Mouse (Mus musculus) myocyte (in vitro differentiated cells): Measurements from ENCODE around the gene Xrra1. TPM values are rescaled to one million over a fixed set of nuclear protein-coding genes. Genes with fewer than 3 reads are reported as not detected.
"Not testable (repeated sequence)": the region's sequence is repeated elsewhere in the genome, so short reads cannot be mapped to it uniquely, and the experiment has no call there.

ENCODE experiments used
- H3K27me3 ChIP-seq: one replicate; pipeline ENCODE4 v1.6.1; 2011; ENCODE audit not compliant: control insufficient read depth, insufficient read depth, insufficient read length
- H3K36me3 ChIP-seq: one replicate; pipeline ENCODE4 v1.6.1; 2011; ENCODE audit not compliant: control insufficient read depth, insufficient read depth
- H3K4me2 ChIP-seq: one replicate; pipeline ENCODE4 v1.6.1; 2011; ENCODE audit warnings: low read depth, control low read depth
- H3K4me3 ChIP-seq: one replicate; pipeline ENCODE4 v1.5.1; 2011; ENCODE audit warnings: mild to moderate bottlenecking, control low read depth, moderate library complexity
- H3K79me2 ChIP-seq: one replicate; pipeline ENCODE4 v1.6.1; 2011; ENCODE audit not compliant: control insufficient read depth, insufficient read depth
- H3ac ChIP-seq: one replicate; pipeline ENCODE4 v1.6.1; 2011; ENCODE audit not compliant: control insufficient read depth, insufficient read length
- CEBPB ChIP-seq: IDR thresholded peaks from 2 replicates; pipeline ENCODE4 v1.6.1; 2011; ENCODE audit warnings: mild to moderate bottlenecking, moderate library complexity; ENCODE audit not compliant: poor library complexity, insufficient read depth, severe bottlenecking
- E2F4 ChIP-seq: IDR thresholded peaks from one replicate; pipeline ENCODE4 v1.6.1; 2011; ENCODE audit warnings: mild to moderate bottlenecking, control low read depth, moderate library complexity; ENCODE audit not compliant: insufficient read depth
- MAX ChIP-seq: IDR thresholded peaks from one replicate; pipeline ENCODE4 v1.6.1; 2011; ENCODE audit warnings: low read depth, mild to moderate bottlenecking, control low read depth
- MYOD1 ChIP-seq, 3 experiments: IDR thresholded peaks; one replicate each; pipeline ENCODE4 v1.6.1; 2011; ENCODE audit warnings: control low read depth in 2 of 3, low read depth in 2 of 3, mild to moderate bottlenecking in 2 of 3, moderate library complexity in 1 of 3; ENCODE audit not compliant: insufficient read length in 2 of 3, control insufficient read depth in 1 of 3
- MYOG ChIP-seq, 3 experiments: IDR thresholded peaks; one replicate each; pipeline ENCODE4 v1.6.1; 2011; ENCODE audit warnings: control low read depth in 2 of 3, low read depth in 2 of 3, mild to moderate bottlenecking in 2 of 3; ENCODE audit not compliant: insufficient read length in 2 of 3, control insufficient read depth in 1 of 3, insufficient read depth in 1 of 3
- POLR2A ChIP-seq: IDR thresholded peaks from one replicate; pipeline ENCODE4 v1.6.1; 2011; ENCODE audit warnings: low read depth, mild to moderate bottlenecking, control low read depth, moderate library complexity; ENCODE audit not compliant: insufficient read length
- POLR2AphosphoS2 ChIP-seq: IDR thresholded peaks from one replicate; pipeline ENCODE4 v1.6.1; 2011; ENCODE audit warnings: low read depth, control low read depth; ENCODE audit not compliant: insufficient read length
- REST ChIP-seq: IDR thresholded peaks from one replicate; pipeline ENCODE4 v1.6.1; 2011; ENCODE audit warnings: mild to moderate bottlenecking, control low read depth, moderate library complexity; ENCODE audit not compliant: insufficient read depth, insufficient read length
- SRF ChIP-seq: IDR thresholded peaks from one replicate; pipeline ENCODE4 v1.6.1; 2011; ENCODE audit warnings: low read depth; ENCODE audit not compliant: control insufficient read depth, insufficient read length
- TCF12 ChIP-seq: IDR thresholded peaks from one replicate; pipeline ENCODE4 v1.6.1; 2011; ENCODE audit warnings: mild to moderate bottlenecking, control low read depth; ENCODE audit not compliant: poor library complexity, insufficient read depth, severe bottlenecking
- TCF3 ChIP-seq: IDR thresholded peaks from one replicate; pipeline ENCODE4 v1.6.1; 2011; ENCODE audit warnings: low read depth, control low read depth; ENCODE audit not compliant: insufficient read length
- USF1 ChIP-seq: IDR thresholded peaks from one replicate; pipeline ENCODE4 v1.6.1; 2011; ENCODE audit warnings: low read depth, mild to moderate bottlenecking, control low read depth, moderate library complexity
- polyA plus RNA-seq: library from polyadenylated mRNA; unstranded; fragments of >200 nt; fragmentation: generic; extraction: Trizol; gene quantifications from one replicate; pipeline ENCODE4 v1.2.1, GENCODE M21; 2012; ENCODE audit warnings: missing spikeins

Gene Xrra1
- 0.31 TPM for polyA plus RNA-seq

GRCm38 (mm10) chr7:99858813-99859585 lies at the start of gene Xrra1:
Xrra1 (plus strand) TSS chr7:99859116.
- Histone ChIP-seq H3K36me3 (peaks cover 9% of the 10 kb centered on the region), H3K27me3 (no peaks in the 10 kb centered on the region), H3K4me2 (peak within 1 kb of the TSS; percentile 99), H3ac (peak within 1 kb of the TSS; percentile 30), H3K4me3 (peak within 1 kb of the TSS; percentile 84), H3K79me2 (peaks cover 41% of the 10 kb centered on the region)
- TF ChIP-seq TCF12 (no peak), E2F4 (no peak), TCF3 (no peak), POLR2A (peak; percentile 87), MYOD1 (IDR thresholded peaks at IDR 0.05; ENCODE audit: control insufficient read depth in 1 of 3, insufficient read length in 2 of 3, low read depth in 2 of 3) (peak in 1 of 3 experiments; percentile 19), USF1 (peak; percentile 98), SRF (no peak), CEBPB (no peak), MAX (no peak), POLR2AphosphoS2 (peak; percentile 81), MYOG (IDR thresholded peaks at IDR 0.05; ENCODE audit: control insufficient read depth in 1 of 3, insufficient read depth in 1 of 3, insufficient read length in 2 of 3, low read depth in 2 of 3) (no peak), REST (no peak)

DNA sequence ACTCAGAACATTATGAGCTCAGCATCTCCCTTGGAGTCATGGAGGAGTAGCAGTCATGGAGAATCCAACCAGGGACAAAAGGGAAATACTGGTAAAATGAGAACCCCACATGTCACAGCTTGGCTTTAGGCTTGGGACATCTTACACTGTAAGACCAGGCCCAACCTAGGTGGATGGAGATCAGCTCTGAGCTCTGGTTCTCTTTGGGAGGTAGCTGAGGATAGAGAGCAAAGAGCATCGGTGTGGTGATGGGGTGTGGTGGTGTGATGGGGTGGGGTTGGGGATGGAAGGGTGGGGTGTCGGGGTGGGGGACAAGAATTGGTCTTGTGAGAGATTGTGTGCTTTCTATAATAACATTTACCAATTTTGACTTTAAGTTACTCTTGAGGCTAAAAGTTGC lies 48.1 kb upstream of the Xrra1 start:
- TF ChIP-seq USF1 (no peak), POLR2AphosphoS2 (no peak), MYOD1 (IDR thresholded peaks at IDR 0.05; ENCODE audit: control insufficient read depth in 1 of 3, insufficient read length in 2 of 3, low read depth in 2 of 3) (no peak), TCF12 (no peak), E2F4 (no peak), MYOG (IDR thresholded peaks at IDR 0.05; ENCODE audit: control insufficient read depth in 1 of 3, insufficient read depth in 1 of 3, insufficient read length in 2 of 3, low read depth in 2 of 3) (no peak), CEBPB (no peak), REST (no peak), POLR2A (no peak), TCF3 (no peak), MAX (no peak), SRF (no peak)
- H3K4me3 ChIP-seq = no peak overlapping the region
- H3K79me2 ChIP-seq = no peaks in the 10 kb centered on the region
- no peak overlapping the region for H3K4me2 ChIP-seq
- H3ac ChIP-seq = no peak overlapping the region
- H3K36me3 ChIP-seq = no peaks in the 10 kb centered on the region
- H3K27me3 ChIP-seq = no peaks in the 10 kb centered on the region

- Histone ChIP-seq H3K4me3 (no peak overlapping the region), H3K27me3 (no peaks in the 10 kb centered on the region), H3K79me2 (no peaks in the 10 kb centered on the region), H3K4me2 (no peak overlapping the region), H3K36me3 (no peaks in the 10 kb centered on the region), H3ac (no peak overlapping the region)
- TF ChIP-seq POLR2AphosphoS2 (no peak), SRF (no peak), USF1 (no peak)
These were observed 47.3 kb upstream of the Xrra1 start for GRCm38 (mm10) chr7:99811661-99812060.

DNA sequence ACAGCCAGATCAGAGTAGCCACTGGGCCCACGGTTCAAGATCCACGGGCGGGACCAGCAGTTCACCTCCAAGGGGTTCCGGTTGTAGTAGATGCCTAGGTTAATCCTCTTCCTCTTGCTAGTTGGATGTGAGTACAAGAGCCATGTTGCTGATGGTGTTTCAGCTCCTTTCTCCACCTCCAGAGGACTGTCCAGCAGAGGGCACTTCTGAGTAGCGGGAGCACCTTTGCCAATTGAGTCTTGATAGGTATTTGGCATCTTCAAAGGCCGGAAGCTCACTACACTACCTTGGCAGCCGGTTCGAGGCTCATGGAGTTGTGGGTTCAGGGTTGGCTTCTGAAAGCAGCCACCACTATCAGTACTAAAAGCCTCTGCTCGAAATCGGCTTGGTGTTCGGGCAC lies 45.5 kb upstream of the Xrra1 start:
- no peak for TF ChIP-seq POLR2A
- TF ChIP-seq MYOG (IDR thresholded peaks at IDR 0.05; ENCODE audit: control insufficient read depth in 1 of 3, insufficient read depth in 1 of 3, insufficient read length in 2 of 3, low read depth in 2 of 3) = no peak
- no peak for TF ChIP-seq MAX
- no peak for TF ChIP-seq USF1
- Histone ChIP-seq H3K4me3 (no peak overlapping the region), H3ac (no peak overlapping the region), H3K4me2 (no peak overlapping the region), H3K36me3 (no peaks in the 10 kb centered on the region), H3K27me3 (no peaks in the 10 kb centered on the region), H3K79me2 (no peaks in the 10 kb centered on the region)

DNA sequence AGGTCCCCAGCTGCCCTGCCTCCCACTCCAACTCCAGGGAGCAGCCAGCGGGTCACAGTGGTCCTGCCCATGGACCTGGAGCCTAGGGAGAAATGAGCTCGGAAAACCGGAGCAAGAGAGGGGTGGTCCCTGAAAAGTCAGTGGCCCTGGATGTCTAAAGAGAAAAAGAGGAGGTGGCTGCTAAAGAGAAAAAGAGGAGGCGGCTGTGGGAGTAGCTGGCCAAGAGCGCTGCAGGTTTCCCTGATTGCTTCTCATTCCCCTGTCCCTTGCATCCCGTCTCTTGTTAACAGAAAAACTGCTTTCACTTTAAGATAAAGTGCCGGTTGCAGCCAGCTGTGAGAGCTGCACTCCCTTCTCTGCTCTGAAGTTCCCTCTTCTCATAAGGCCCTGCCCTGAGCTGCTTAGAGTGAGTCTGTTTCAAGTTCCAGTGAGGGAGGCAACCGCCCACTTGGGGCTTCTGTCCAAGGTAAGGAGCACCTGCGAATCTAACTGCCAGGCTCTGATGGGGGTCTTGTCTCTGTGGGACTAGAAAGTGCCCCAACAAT lies 40.7 kb upstream of the Xrra1 start:
- H3K4me2 ChIP-seq, H3K79me2 ChIP-seq, H3K36me3 ChIP-seq, H3K27me3 ChIP-seq, H3K4me3 ChIP-seq, H3ac ChIP-seq: not testable (repeated sequence)
